Mouse (Mus musculus): ENCODE measurements around the gene Pml. TPM values are rescaled to one million over a fixed set of nuclear protein-coding genes. Genes with fewer than 3 reads are reported as not detected.

The Pml gene
- polyA plus RNA-seq, 1 experiment: 200 TPM

DNA sequence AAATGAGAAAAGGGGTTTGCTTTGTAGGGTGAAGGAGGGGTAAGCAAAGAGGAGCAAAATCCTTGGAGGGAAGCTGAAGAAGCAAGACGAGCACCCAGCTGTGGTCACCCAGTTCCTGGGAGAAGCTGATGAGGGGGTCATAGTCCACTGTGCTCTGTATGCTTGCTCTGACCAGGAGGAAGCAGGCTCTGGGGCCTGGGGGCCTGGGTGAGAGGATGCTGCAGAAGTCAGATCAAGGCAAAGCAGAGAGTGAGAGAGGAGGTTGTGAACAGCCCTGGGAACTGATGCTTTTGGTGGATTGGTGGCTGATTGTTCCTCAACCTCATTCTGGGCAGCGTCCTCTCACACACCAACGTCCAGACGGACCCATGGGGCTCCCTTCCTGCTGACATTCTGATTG is 72.4 kb downstream of the Pml start:
- Histone ChIP-seq H3K9me3 (replicated peaks; ENCODE audit: control insufficient read depth, insufficient read depth, low read length, poor library complexity, severe bottlenecking) (no peaks in the 10 kb centered on the region), H3K27me3 (ENCODE audit: control insufficient read depth, insufficient read depth, low read length, poor library complexity, severe bottlenecking) (no peaks in the 10 kb centered on the region), H3K36me3 (ENCODE audit: control insufficient read depth, insufficient read depth, low read length, poor library complexity, severe bottlenecking) (no peaks in the 10 kb centered on the region), H3K9ac (ENCODE audit: low read depth, poor library complexity, severe bottlenecking) (no peak overlapping the region), H3K4me1 (ENCODE audit: control insufficient read depth, insufficient read depth, low read length) (no peaks in the 10 kb centered on the region), H3K4me3 (ENCODE audit: low read depth, low read length) (no peak overlapping the region), H3K27ac (ENCODE audit: insufficient read depth, low read length) (no peak overlapping the region)
- no peak for TF ChIP-seq EP300 (IDR thresholded peaks at IDR 0.05; ENCODE audit: insufficient read depth, low read depth, low read length)
- no peak for TF ChIP-seq POLR2A (IDR thresholded peaks at IDR 0.05; ENCODE audit: insufficient read depth, low read length)
- no peak for TF ChIP-seq CTCF (IDR thresholded peaks at IDR 0.05; ENCODE audit: low read depth, low read length)

DNA sequence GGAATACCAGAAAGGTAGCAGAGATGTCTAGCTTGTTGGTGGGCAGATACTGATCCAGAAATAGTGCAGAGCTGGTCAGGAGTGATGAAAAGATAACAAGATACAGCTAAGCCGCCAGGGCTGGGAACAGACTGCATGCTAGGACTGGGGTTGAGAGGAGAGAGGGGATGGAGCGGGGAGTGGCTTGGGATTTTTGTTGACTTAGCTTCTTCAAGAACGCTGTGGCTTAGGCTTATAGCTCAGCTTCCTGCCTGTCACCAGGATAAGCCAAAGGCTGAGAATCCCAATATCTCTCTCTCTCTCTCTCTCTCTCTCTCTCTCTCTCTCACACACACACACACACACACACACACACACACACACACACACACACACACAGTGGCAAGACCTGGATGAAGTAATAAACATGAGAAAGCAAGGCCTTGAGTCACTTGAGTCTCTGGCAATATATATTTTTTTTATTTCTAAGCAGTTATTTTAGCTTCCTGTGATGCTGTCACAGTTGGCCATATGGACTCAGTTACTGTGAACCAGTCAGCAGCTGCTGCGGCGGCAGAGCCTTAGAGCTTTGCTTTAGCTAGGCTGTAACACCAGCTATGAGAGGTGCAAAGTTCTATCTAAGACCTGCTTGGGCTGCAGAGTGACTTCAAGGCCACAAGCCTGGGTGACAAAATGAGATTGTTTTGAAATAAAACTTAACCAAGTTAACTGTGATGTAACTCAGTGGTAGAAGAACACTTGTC is 73.7 kb downstream of the Pml start:
- H3K4me3 ChIP-seq (ENCODE audit: low read depth, low read length): no peak overlapping the region
- no peaks in the 10 kb centered on the region for H3K9me3 ChIP-seq (replicated peaks; ENCODE audit: control insufficient read depth, insufficient read depth, low read length, poor library complexity, severe bottlenecking)
- no peak overlapping the region for H3K27ac ChIP-seq (ENCODE audit: insufficient read depth, low read length)
- no peaks in the 10 kb centered on the region; the same call in 1 of the 2 replicates for H3K27me3 ChIP-seq (ENCODE audit: control insufficient read depth, insufficient read depth, low read length, poor library complexity, severe bottlenecking)
- H3K36me3 ChIP-seq (ENCODE audit: control insufficient read depth, insufficient read depth, low read length, poor library complexity, severe bottlenecking): no peaks in the 10 kb centered on the region
- no peak overlapping the region for H3K9ac ChIP-seq (ENCODE audit: low read depth, poor library complexity, severe bottlenecking)
- no peaks in the 10 kb centered on the region for H3K4me1 ChIP-seq (ENCODE audit: control insufficient read depth, insufficient read depth, low read length)
- TF ChIP-seq CTCF (IDR thresholded peaks at IDR 0.05; ENCODE audit: low read depth, low read length) (no peak), EP300 (IDR thresholded peaks at IDR 0.05; ENCODE audit: insufficient read depth, low read depth, low read length) (no peak), POLR2A (IDR thresholded peaks at IDR 0.05; ENCODE audit: insufficient read depth, low read length) (no peak)

DNA sequence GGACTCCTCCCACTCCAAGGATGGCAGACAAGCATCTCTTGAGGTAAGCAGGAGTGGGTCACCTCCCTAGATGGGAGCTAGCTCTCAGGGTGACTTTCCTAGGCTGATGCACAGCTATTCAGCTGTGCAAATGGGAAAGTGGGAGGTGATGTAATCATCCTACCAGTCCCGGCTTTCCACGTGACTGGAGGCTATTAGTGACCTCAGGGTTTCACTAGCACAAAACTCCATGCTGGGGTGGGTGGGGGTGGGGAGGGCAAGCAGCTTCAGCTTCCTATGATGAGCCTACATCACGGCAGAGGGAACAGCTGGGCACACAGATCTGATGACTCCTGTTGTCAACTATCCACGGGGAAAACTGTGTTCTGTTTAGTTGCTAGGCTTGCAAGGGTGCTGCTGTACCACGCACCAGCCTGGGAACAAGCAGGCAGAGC is 74.8 kb downstream of the Pml start:
- Histone ChIP-seq H3K36me3 (ENCODE audit: control insufficient read depth, insufficient read depth, low read length, poor library complexity, severe bottlenecking) (no peaks in the 10 kb centered on the region), H3K9me3 (replicated peaks; ENCODE audit: control insufficient read depth, insufficient read depth, low read length, poor library complexity, severe bottlenecking) (no peaks in the 10 kb centered on the region), H3K27ac (ENCODE audit: insufficient read depth, low read length) (no peak overlapping the region), H3K9ac (ENCODE audit: low read depth, poor library complexity, severe bottlenecking) (no peak overlapping the region), H3K4me3 (ENCODE audit: low read depth, low read length) (no peak overlapping the region), H3K27me3 (ENCODE audit: control insufficient read depth, insufficient read depth, low read length, poor library complexity, severe bottlenecking) (no peaks in the 10 kb centered on the region; the same call in 1 of the 2 replicates), H3K4me1 (ENCODE audit: control insufficient read depth, insufficient read depth, low read length) (no peaks in the 10 kb centered on the region)
- TF ChIP-seq EP300 (IDR thresholded peaks at IDR 0.05; ENCODE audit: insufficient read depth, low read depth, low read length) (no peak), CTCF (IDR thresholded peaks at IDR 0.05; ENCODE audit: low read depth, low read length) (no peak), POLR2A (IDR thresholded peaks at IDR 0.05; ENCODE audit: insufficient read depth, low read length) (no peak)

DNA sequence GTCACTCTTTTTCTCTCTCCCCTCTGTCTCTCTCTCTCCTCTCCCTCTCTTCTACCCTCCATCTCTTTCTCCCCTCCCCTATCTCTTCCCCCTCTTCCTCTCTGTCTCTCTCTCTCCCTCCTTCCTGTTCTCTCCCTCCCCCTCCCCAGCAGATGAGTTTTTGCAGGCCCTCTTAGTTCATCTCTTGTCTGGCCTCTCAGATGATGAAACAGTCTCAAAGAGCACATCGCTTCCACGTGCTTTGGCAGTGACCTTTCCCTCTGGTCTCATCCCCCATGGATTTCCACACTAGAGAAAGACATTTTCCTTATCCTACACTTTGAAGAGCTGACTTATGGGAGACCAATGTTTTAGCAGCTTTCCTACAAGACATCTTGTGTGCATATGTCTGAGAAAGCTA is 76.7 kb downstream of the Pml start:
- Histone ChIP-seq H3K27ac (ENCODE audit: insufficient read depth, low read length) (no peak overlapping the region), H3K36me3 (ENCODE audit: control insufficient read depth, insufficient read depth, low read length, poor library complexity, severe bottlenecking) (no peaks in the 10 kb centered on the region)

DNA sequence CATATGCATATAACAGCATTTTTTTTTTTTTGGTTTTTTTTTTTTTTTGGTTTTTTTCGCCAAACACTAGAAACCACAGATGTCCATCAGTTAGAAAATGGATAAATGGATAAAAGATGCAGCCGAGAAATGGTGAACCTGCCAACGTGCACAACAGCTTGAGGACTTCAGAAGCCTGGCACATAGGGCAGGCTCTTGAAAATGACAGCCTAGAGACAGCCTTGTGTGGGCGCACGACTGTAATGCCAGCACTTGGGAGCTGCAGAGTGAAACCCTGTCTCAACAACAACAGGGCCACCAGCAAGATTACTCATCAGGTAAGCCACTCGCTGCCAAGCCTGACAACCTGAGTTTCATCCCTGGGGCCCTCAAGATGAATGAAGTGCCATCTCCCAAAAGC is 80.2 kb downstream of the Pml start:
- no peaks in the 10 kb centered on the region; the same call in 1 of the 2 replicates for H3K27me3 ChIP-seq (ENCODE audit: control insufficient read depth, insufficient read depth, low read length, poor library complexity, severe bottlenecking)
- H3K4me1 ChIP-seq (ENCODE audit: control insufficient read depth, insufficient read depth, low read length): no peaks in the 10 kb centered on the region
- H3K36me3 ChIP-seq (ENCODE audit: control insufficient read depth, insufficient read depth, low read length, poor library complexity, severe bottlenecking): no peaks in the 10 kb centered on the region
- H3K9me3 ChIP-seq (replicated peaks; ENCODE audit: control insufficient read depth, insufficient read depth, low read length, poor library complexity, severe bottlenecking): 0 out of 2 replicates have a peak, but pooled peaks cover 4% of the 10 kb centered on the region
- no peak overlapping the region for H3K27ac ChIP-seq (ENCODE audit: insufficient read depth, low read length)
- no peak overlapping the region for H3K9ac ChIP-seq (ENCODE audit: low read depth, poor library complexity, severe bottlenecking)
- TF ChIP-seq POLR2A (IDR thresholded peaks at IDR 0.05; ENCODE audit: insufficient read depth, low read length): no peak
- no peak for TF ChIP-seq EP300 (IDR thresholded peaks at IDR 0.05; ENCODE audit: insufficient read depth, low read depth, low read length)
- no peak for TF ChIP-seq CTCF (IDR thresholded peaks at IDR 0.05; ENCODE audit: low read depth, low read length)
- H3K4me3 ChIP-seq (ENCODE audit: low read depth, low read length): no peak overlapping the region

More for the DNA sequence above, 76.7 kb downstream of the Pml start:
- no peaks in the 10 kb centered on the region for H3K4me1 ChIP-seq (ENCODE audit: control insufficient read depth, insufficient read depth, low read length)
- no peak overlapping the region for H3K9ac ChIP-seq (ENCODE audit: low read depth, poor library complexity, severe bottlenecking)
- H3K4me3 ChIP-seq (ENCODE audit: low read depth, low read length): no peak overlapping the region
- H3K27me3 ChIP-seq (ENCODE audit: control insufficient read depth, insufficient read depth, low read length, poor library complexity, severe bottlenecking): no peaks in the 10 kb centered on the region; the same call in 1 of the 2 replicates
- no peaks in the 10 kb centered on the region for H3K9me3 ChIP-seq (replicated peaks; ENCODE audit: control insufficient read depth, insufficient read depth, low read length, poor library complexity, severe bottlenecking)
- TF ChIP-seq EP300 (IDR thresholded peaks at IDR 0.05; ENCODE audit: insufficient read depth, low read depth, low read length): no peak

DNA sequence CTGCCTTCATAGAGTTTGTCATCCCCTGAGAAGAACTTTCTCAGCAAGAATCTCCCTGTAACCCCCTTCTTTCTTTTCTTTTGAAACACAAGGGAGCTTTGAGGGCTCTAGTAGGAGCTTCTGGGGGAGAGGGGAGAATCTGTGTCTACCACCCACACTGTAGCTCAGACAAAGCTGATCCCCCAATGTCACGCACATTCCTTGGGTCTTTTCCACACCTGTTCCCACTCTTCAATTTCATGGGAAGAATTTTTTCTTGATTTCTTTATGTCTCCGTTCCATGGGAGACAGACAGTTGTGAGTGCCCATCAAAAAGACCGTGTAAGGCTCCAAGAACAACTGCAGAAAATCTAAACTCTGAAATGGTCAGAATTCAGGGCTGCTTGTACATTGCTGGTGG is 80.7 kb downstream of the Pml start:
- TF ChIP-seq CTCF (IDR thresholded peaks at IDR 0.05; ENCODE audit: low read depth, low read length) (no peak), EP300 (IDR thresholded peaks at IDR 0.05; ENCODE audit: insufficient read depth, low read depth, low read length) (no peak), POLR2A (IDR thresholded peaks at IDR 0.05; ENCODE audit: insufficient read depth, low read length) (no peak)
- no peak overlapping the region for H3K9ac ChIP-seq (ENCODE audit: low read depth, poor library complexity, severe bottlenecking)
- H3K4me3 ChIP-seq (ENCODE audit: low read depth, low read length): no peak overlapping the region
- no peaks in the 10 kb centered on the region for H3K36me3 ChIP-seq (ENCODE audit: control insufficient read depth, insufficient read depth, low read length, poor library complexity, severe bottlenecking)
- H3K27ac ChIP-seq (ENCODE audit: insufficient read depth, low read length): no peak overlapping the region
- no peaks in the 10 kb centered on the region; the same call in 1 of the 2 replicates for H3K27me3 ChIP-seq (ENCODE audit: control insufficient read depth, insufficient read depth, low read length, poor library complexity, severe bottlenecking)
- H3K9me3 ChIP-seq (replicated peaks; ENCODE audit: control insufficient read depth, insufficient read depth, low read length, poor library complexity, severe bottlenecking): 0 out of 2 replicates have a peak, but pooled peaks cover 4% of the 10 kb centered on the region
- H3K4me1 ChIP-seq (ENCODE audit: control insufficient read depth, insufficient read depth, low read length): no peaks in the 10 kb centered on the region

Other genes with a start within 250 kb of the Pml start
- 0.41 and 0.45 TPM in 2 replicates for gene Cyp11a1, start 243.4 kb downstream of the Pml start, polyA plus RNA-seq (2011; ENCODE audit: insufficient read depth, insufficient read length, low read depth, missing spikeins)
- 0.36 TPM in 1 of 2 replicates, not detected in the other for gene Stra6, start 186.0 kb downstream of the Pml start, polyA plus RNA-seq (2011; ENCODE audit: insufficient read depth, insufficient read length, low read depth, missing spikeins)
- gene Ccdc33, start 131.0 kb downstream of the Pml start, polyA plus RNA-seq (2011; ENCODE audit: insufficient read depth, insufficient read length, low read depth, missing spikeins): not detected in 2 replicates
- gene Islr, start 45.5 kb downstream of the Pml start, polyA plus RNA-seq (2011; ENCODE audit: insufficient read depth, insufficient read length, low read depth, missing spikeins): not detected in 2 replicates
- gene Islr2, start 45.5 kb downstream of the Pml start, polyA plus RNA-seq (2011; ENCODE audit: insufficient read depth, insufficient read length, low read depth, missing spikeins): 0.67 and 0.85 TPM in 2 replicates
- 24.6 and 26.5 TPM in 2 replicates for gene Stoml1, start 3.4 kb upstream of the Pml start, polyA plus RNA-seq (2011; ENCODE audit: insufficient read depth, insufficient read length, low read depth, missing spikeins)
- 3.4 and 3.6 TPM in 2 replicates for gene Loxl1, start 63.4 kb upstream of the Pml start, polyA plus RNA-seq (2011; ENCODE audit: insufficient read depth, insufficient read length, low read depth, missing spikeins)
- gene Tbc1d21, start 120.7 kb upstream of the Pml start, polyA plus RNA-seq (2011; ENCODE audit: insufficient read depth, insufficient read length, low read depth, missing spikeins): not detected in 2 replicates
- gene Insyn1, start 238.8 kb upstream of the Pml start, polyA plus RNA-seq (2011; ENCODE audit: insufficient read depth, insufficient read length, low read depth, missing spikeins): 2.2 and 3.8 TPM in 2 replicates

All from ES-Bruce4 (cell line).